Mouse (Mus musculus): ENCODE measurements around the gene Mertk. TPM values are rescaled to one million over a fixed set of nuclear protein-coding genes. Genes with fewer than 3 reads are reported as not detected.
A peak's percentile ranks its signal among the peaks of the same experiment; 100 is the strongest.

Mertk gene
- total RNA-seq, 1 experiment from 2014 or later: 11.7 TPM

- no peak for DNase-seq
Measured at GRCm38 (mm10) chr2:128722106-128722710, 23.5 kb downstream of the Mertk start.

GRCm38 (mm10) chr2:128726067-128726466, 27.3 kb downstream of the Mertk start:
- DNase-seq: peak; percentile 19

GRCm38 (mm10) chr2:128726626-128727025, 27.9 kb downstream of the Mertk start:
- DNase-seq: no peak

GRCm38 (mm10) chr2:128727552-128727951, 28.8 kb downstream of the Mertk start:
- no peak for DNase-seq

- no peak for DNase-seq
Measured at GRCm38 (mm10) chr2:128728066-128728465, 29.3 kb downstream of the Mertk start.

- DNase-seq: no peak
Measured at GRCm38 (mm10) chr2:128729141-128729540, 30.4 kb downstream of the Mertk start.

- peak; percentile 24 for DNase-seq
Measured at GRCm38 (mm10) chr2:128731514-128731913, 32.8 kb downstream of the Mertk start.

GRCm38 (mm10) chr2:128731951-128732350, 33.2 kb downstream of the Mertk start:
- no peak for DNase-seq

- no peak for DNase-seq
Measured at GRCm38 (mm10) chr2:128735089-128735488, 36.3 kb downstream of the Mertk start.

GRCm38 (mm10) chr2:128737051-128737450, 38.3 kb downstream of the Mertk start:
- DNase-seq: no peak

- peak; percentile 58 for DNase-seq
Measured at GRCm38 (mm10) chr2:128737796-128738195, 39.0 kb downstream of the Mertk start.

GRCm38 (mm10) chr2:128738725-128739258, 40.0 kb downstream of the Mertk start:
- DNase-seq: peak; percentile 66

GRCm38 (mm10) chr2:128745879-128746620, 47.3 kb downstream of the Mertk start:
- peak; percentile 24 for DNase-seq

- DNase-seq: peak; percentile 40
Measured at GRCm38 (mm10) chr2:128746621-128747151, 47.9 kb downstream of the Mertk start.

- peak; percentile 18 for DNase-seq
Measured at GRCm38 (mm10) chr2:128747433-128748028, 48.8 kb downstream of the Mertk start.

GRCm38 (mm10) chr2:128748171-128748570, 49.4 kb downstream of the Mertk start:
- DNase-seq: no peak

GRCm38 (mm10) chr2:128751030-128751429, 52.3 kb downstream of the Mertk start:
- no peak for DNase-seq

- no peak for DNase-seq
Measured at GRCm38 (mm10) chr2:128753295-128753873, 54.6 kb downstream of the Mertk start.

GRCm38 (mm10) chr2:128755149-128755691, 56.5 kb downstream of the Mertk start:
- peak; percentile 34 for DNase-seq

GRCm38 (mm10) chr2:128758724-128759340, 60.1 kb downstream of the Mertk start:
- peak; percentile 36 for DNase-seq

- no peak for DNase-seq
Measured at GRCm38 (mm10) chr2:128762008-128762407, 63.3 kb downstream of the Mertk start.

GRCm38 (mm10) chr2:128765787-128766186, 67.0 kb downstream of the Mertk start:
- DNase-seq: no peak

Data from adrenal gland, postnatal 14 days (tissue).